Mouse (Mus musculus) MEL (cell line): ENCODE results near the gene Gm20696. TPM values are rescaled to one million over a fixed set of nuclear protein-coding genes. Genes with fewer than 3 reads are reported as not detected.
A peak's percentile ranks its signal among the peaks of the same experiment; 100 is the strongest.

ENCODE experiments used
- DNase-seq: peaks from one replicate; pipeline ENCODE4 v3.0.0; 2011; ENCODE audit warnings: low read depth, low spot score
- H3K27ac ChIP-seq: 2 replicates; pipeline ENCODE4 v1.5.1; 2012; ENCODE audit warnings: low read depth, mild to moderate bottlenecking, control low read depth, low read length, moderate library complexity; ENCODE audit not compliant: control insufficient read depth
- H3K27me3 ChIP-seq, 2 experiments: fragments of 150-350 bp in 1 of 2; sonication (generic) in 1 of 2; 2 replicates each; pipeline ENCODE4 v1.6.1; 2012; ENCODE audit warnings: low read length in 2 of 2, mild to moderate bottlenecking in 2 of 2, improper control_type of control experiment in 1 of 2, moderate library complexity in 1 of 2; ENCODE audit not compliant: insufficient read depth in 2 of 2, control insufficient read depth in 1 of 2
- H3K36me3 ChIP-seq, 2 experiments: 2 replicates each; pipeline ENCODE4 v1.6.1; 2012 to 2014; ENCODE audit warnings: low read length in 2 of 2, improper control_type of control experiment in 1 of 2, inconsistent platforms in 1 of 2, mild to moderate bottlenecking in 1 of 2; ENCODE audit not compliant: insufficient read depth in 2 of 2, control insufficient read depth in 1 of 2
- H3K4me1 ChIP-seq, 2 experiments: fragments of 150-350 bp in 1 of 2; sonication (generic) in 1 of 2; 2 replicates each; pipeline ENCODE4 v1.6.1; 2012; ENCODE audit warnings: low read length in 2 of 2, improper control_type of control experiment in 1 of 2, mild to moderate bottlenecking in 1 of 2; ENCODE audit not compliant: insufficient read depth in 2 of 2, control insufficient read depth in 1 of 2
- H3K4me3 ChIP-seq, 2 experiments: fragments of 150-350 bp in 1 of 2; sonication (generic) in 1 of 2; 2 replicates each; pipeline ENCODE4 v1.5.1; 2012; ENCODE audit warnings: low read depth in 2 of 2, low read length in 2 of 2, mild to moderate bottlenecking in 2 of 2, moderate library complexity in 2 of 2, control low read depth in 1 of 2, improper control_type of control experiment in 1 of 2; ENCODE audit not compliant: control insufficient read depth in 1 of 2, insufficient read depth in 1 of 2
- H3K79me2 ChIP-seq: 2 replicates; pipeline ENCODE4 v1.6.1; 2012; ENCODE audit warnings: mild to moderate bottlenecking, low read length, moderate library complexity; ENCODE audit not compliant: control insufficient read depth, poor library complexity, insufficient read depth
- H3K9ac ChIP-seq: 2 replicates; pipeline ENCODE4 v1.6.1; 2012; ENCODE audit warnings: low read depth, mild to moderate bottlenecking, control low read depth, low read length, moderate library complexity; ENCODE audit not compliant: control insufficient read depth, poor library complexity, severe bottlenecking
- H3K9me3 ChIP-seq: fragments of 150-350 bp; sonication (generic); replicated peaks from 2 replicates; pipeline ENCODE4 v1.6.1; 2012; ENCODE audit warnings: mild to moderate bottlenecking, low read length, improper control_type of control experiment, moderate library complexity; ENCODE audit not compliant: insufficient read depth
- BHLHE40 ChIP-seq: IDR thresholded peaks from 2 replicates; pipeline ENCODE4 v1.6.1; 2012; ENCODE audit warnings: low read depth, mild to moderate bottlenecking, inconsistent platforms, low read length, improper control_type of control experiment, borderline replicate concordance
- CTCF ChIP-seq, 3 experiments: IDR thresholded peaks in 2 of 3; conservative IDR thresholded peaks in 1 of 3; 2 replicates each; pipeline ENCODE4 v1.5.1; 2011 to 2012; ENCODE audit warnings: low read length in 3 of 3, low read depth in 2 of 3, mild to moderate bottlenecking in 2 of 3, improper control_type of control experiment in 1 of 3, inconsistent platforms in 1 of 3, mixed read lengths in 1 of 3, moderate library complexity in 1 of 3; ENCODE audit not compliant: control insufficient read depth in 1 of 3, insufficient read depth in 1 of 3, poor library complexity in 1 of 3, severe bottlenecking in 1 of 3
- ELF1 ChIP-seq: IDR thresholded peaks from 2 replicates; pipeline ENCODE4 v1.6.1; 2014; ENCODE audit warnings: low read depth, mild to moderate bottlenecking, inconsistent platforms, low read length, improper control_type of control experiment, moderate library complexity
- GATA1 ChIP-seq: IDR thresholded peaks from 2 replicates; pipeline ENCODE4 v1.6.1; 2011; ENCODE audit warnings: low read depth, low read length, improper control_type of control experiment
- HCFC1 ChIP-seq: IDR thresholded peaks from 2 replicates; pipeline ENCODE4 v1.6.1; 2012; ENCODE audit warnings: low read depth, mild to moderate bottlenecking, inconsistent platforms, low read length, improper control_type of control experiment, moderate library complexity
- JUND ChIP-seq: IDR thresholded peaks from 2 replicates; pipeline ENCODE4 v1.6.1; 2011; ENCODE audit warnings: low read depth, mild to moderate bottlenecking, improper control_type of control experiment, low read length
- MAFK ChIP-seq: IDR thresholded peaks from 2 replicates; pipeline ENCODE4 v1.6.1; 2011; ENCODE audit warnings: low read depth, mild to moderate bottlenecking, low read length, improper control_type of control experiment, borderline replicate concordance
- MYC ChIP-seq: IDR thresholded peaks from 2 replicates; pipeline ENCODE4 v1.6.1; 2011; ENCODE audit warnings: low read depth, mild to moderate bottlenecking, low read length, improper control_type of control experiment, moderate library complexity
- NELFE ChIP-seq: IDR thresholded peaks from 2 replicates; pipeline ENCODE4 v1.6.1; 2011; ENCODE audit warnings: low read depth, low read length, improper control_type of control experiment
- POLR2AphosphoS2 ChIP-seq: IDR thresholded peaks from 2 replicates; pipeline ENCODE4 v1.6.1; 2011; ENCODE audit warnings: low read length, improper control_type of control experiment
- RAD21 ChIP-seq: IDR thresholded peaks from 2 replicates; pipeline ENCODE4 v1.6.1; 2011; ENCODE audit warnings: mild to moderate bottlenecking, low read depth, low read length, improper control_type of control experiment
- SMC3 ChIP-seq: IDR thresholded peaks from 2 replicates; pipeline ENCODE4 v1.6.1; 2011; ENCODE audit warnings: low read depth, low read length, improper control_type of control experiment
- TBP ChIP-seq: IDR thresholded peaks from 2 replicates; pipeline ENCODE4 v1.8.0; 2011; ENCODE audit warnings: low read depth, low read length, improper control_type of control experiment
- polyA plus RNA-seq, 2 experiments: library from polyadenylated mRNA; stranded (reverse) in 1 of 2; unstranded in 1 of 2; fragments of >175 nt in 1 of 2; fragments of >200 nt in 1 of 2; gene quantifications; 2 replicates each; pipeline versions ENCODE4 v1.2.1 to v1.2.4; 2012; ENCODE audit warnings: low replicate concordance in 2 of 2, low read depth in 1 of 2; ENCODE audit not compliant: insufficient read length in 2 of 2, insufficient read depth in 1 of 2, missing spikeins in 1 of 2
- total RNA-seq: library from RNA; depleted of rRNA; stranded (reverse); fragments of 300-350 nt; gene quantifications from 2 replicates; pipeline ENCODE4 v1.2.3, GENCODE M21; 2012

Gene Gm20696
- total and polyA plus RNA-seq, 3 experiments, result 0.07 to 0.39 TPM; not detected in 1

GRCm38 (mm10) chr6:99652341-99652740 is 14.3 kb downstream of the Gm20696 start:
- H3K4me3 ChIP-seq, result no peak overlapping the region
- H3K9me3 ChIP-seq, result no peaks in the 10 kb centered on the region
- H3K9ac ChIP-seq, result no peak overlapping the region
- TF ChIP-seq MYC (no peak), RAD21 (peak; percentile 11; the same call in 1 of the 2 replicates), CTCF (IDR thresholded peaks at IDR 0.05 in 2 of 3, conservative IDR thresholded peaks at IDR 0.05 in 1 of 3; ENCODE audit: control insufficient read depth in 1 of 3, insufficient read depth in 1 of 3, low read depth in 2 of 3, low read length in 3 of 3, poor library complexity in 1 of 3, severe bottlenecking in 1 of 3) (peak in 1 of 3 experiments; percentile 5; a peak in 1 of 6 replicates)
- H3K79me2 ChIP-seq, result no peaks in the 10 kb centered on the region
- H3K4me1 ChIP-seq, result no peaks in the 10 kb centered on the region
- DNase-seq, result no peak
- H3K36me3 ChIP-seq, result no peaks in the 10 kb centered on the region
- no peaks in the 10 kb centered on the region; a peak in 1 of 4 replicates for H3K27me3 ChIP-seq
- no peak overlapping the region for H3K27ac ChIP-seq

- Histone ChIP-seq H3K4me1 (no peaks in the 10 kb centered on the region), H3K79me2 (no peaks in the 10 kb centered on the region), H3K9ac (no peak overlapping the region), H3K27ac (no peak overlapping the region), H3K27me3 (no peaks in the 10 kb centered on the region; a peak in 1 of 4 replicates), H3K4me3 (no peak overlapping the region), H3K9me3 (no peaks in the 10 kb centered on the region), H3K36me3 (no peaks in the 10 kb centered on the region)
- TF ChIP-seq SMC3 (no peak), TBP (no peak)
- DNase-seq, result no peak
These were observed 17.3 kb downstream of the Gm20696 start for GRCm38 (mm10) chr6:99649307-99649706.

- no peak for TF ChIP-seq GATA1
- no peak for TF ChIP-seq MAFK
- TF ChIP-seq HCFC1, result no peak
- no peak for TF ChIP-seq CTCF (IDR thresholded peaks at IDR 0.05 in 2 of 3, conservative IDR thresholded peaks at IDR 0.05 in 1 of 3; ENCODE audit: control insufficient read depth in 1 of 3, insufficient read depth in 1 of 3, low read depth in 2 of 3, low read length in 3 of 3, poor library complexity in 1 of 3, severe bottlenecking in 1 of 3)
- no peak for TF ChIP-seq POLR2AphosphoS2
- no peak for TF ChIP-seq JUND
- no peak for TF ChIP-seq NELFE
- no peak for TF ChIP-seq ELF1
- no peak for TF ChIP-seq BHLHE40
- TF ChIP-seq, all 39 proteins: peak for 0
These were observed 20.3 kb downstream of the Gm20696 start for GRCm38 (mm10) chr6:99646344-99646743.

More at GRCm38 (mm10) chr6:99646344-99646743, 20.3 kb downstream of the Gm20696 start:
- no peaks in the 10 kb centered on the region for H3K4me1 ChIP-seq
- DNase-seq, result no peak
- no peak overlapping the region for H3K9ac ChIP-seq
- no peaks in the 10 kb centered on the region for H3K79me2 ChIP-seq
- no peaks in the 10 kb centered on the region for H3K9me3 ChIP-seq
- H3K4me3 ChIP-seq, result no peak overlapping the region
- no peaks in the 10 kb centered on the region for H3K36me3 ChIP-seq
- no peaks in the 10 kb centered on the region for H3K27me3 ChIP-seq
- H3K27ac ChIP-seq, result no peak overlapping the region
